Mouse (Mus musculus): ENCODE measurements around the gene Celsr3. TPM values are rescaled to one million over a fixed set of nuclear protein-coding genes. Genes with fewer than 3 reads are reported as not detected.

The Celsr3 gene
- total and polyA plus RNA-seq, 3 experiments, result 0.11 TPM; not detected in 2

DNA sequence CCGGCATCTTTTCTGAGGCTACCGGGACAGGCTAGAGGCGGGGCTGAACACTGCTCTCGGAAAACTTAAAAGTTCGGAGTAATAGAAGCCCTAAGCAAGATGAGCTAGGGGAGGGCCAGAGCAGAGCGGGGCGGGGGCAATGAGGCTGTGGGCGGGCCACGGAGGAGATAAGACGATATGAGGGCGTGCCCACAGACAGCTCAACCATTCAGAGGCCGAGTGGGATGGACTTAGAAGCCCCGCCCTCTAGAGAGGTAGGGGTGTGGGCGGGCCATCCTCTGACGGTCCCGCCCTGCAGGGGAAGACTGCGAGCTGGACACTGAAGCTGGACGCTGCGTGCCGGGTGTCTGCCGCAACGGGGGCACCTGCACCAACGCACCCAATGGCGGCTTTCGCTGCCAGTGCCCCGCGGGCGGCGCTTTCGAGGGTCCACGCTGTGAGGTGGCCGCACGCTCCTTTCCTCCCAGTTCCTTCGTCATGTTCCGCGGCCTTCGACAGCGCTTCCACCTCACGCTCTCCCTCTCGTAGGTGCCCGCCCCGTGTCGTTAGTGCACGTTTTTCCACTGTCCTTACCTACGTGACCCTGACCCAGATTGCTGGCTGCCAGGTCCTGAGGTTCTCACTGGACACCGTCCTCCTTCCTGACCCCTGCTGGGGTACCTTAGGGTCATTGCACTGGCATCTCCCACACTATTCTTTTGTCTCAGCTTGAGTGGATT, 6.4 kb downstream of the Celsr3 start:
- TF ChIP-seq GATA2 (IDR thresholded peaks at IDR 0.05; ENCODE audit: borderline replicate concordance, low read depth, low read length) (no peak), POLR2AphosphoS5 (IDR thresholded peaks at IDR 0.05; ENCODE audit: insufficient replicate concordance, low read depth, low read length) (no peak), CTCF (IDR thresholded peaks at IDR 0.05; ENCODE audit: low read depth, low read length) (no peak), GATA1 (IDR thresholded peaks at IDR 0.05; ENCODE audit: borderline replicate concordance, low read length) (no peak), TAL1 (conservative IDR thresholded peaks at IDR 0.05; ENCODE audit: low read depth, low read length) (no peak)
- Histone ChIP-seq H3K9me3 (replicated peaks) (peaks cover 7% of the 10 kb centered on the region), H3K4me1 (ENCODE audit: insufficient read depth, low read depth, low read length) (no peaks in the 10 kb centered on the region), H3K27me3 (ENCODE audit: insufficient read depth, low read length) (peaks cover 24% of the 10 kb centered on the region; the same call in 1 of the 2 replicates), H3K4me3 (ENCODE audit: low read depth, low read length) (no peak overlapping the region), H3K36me3 (replicated peaks) (no peaks in the 10 kb centered on the region)
- ATAC-seq (ENCODE audit: extremely low read depth, insufficient number of reproducible peaks, low FRiP score, poor library complexity, severe bottlenecking) (no peak), DNase-seq (ENCODE audit: low spot score) (no peak)

DNA sequence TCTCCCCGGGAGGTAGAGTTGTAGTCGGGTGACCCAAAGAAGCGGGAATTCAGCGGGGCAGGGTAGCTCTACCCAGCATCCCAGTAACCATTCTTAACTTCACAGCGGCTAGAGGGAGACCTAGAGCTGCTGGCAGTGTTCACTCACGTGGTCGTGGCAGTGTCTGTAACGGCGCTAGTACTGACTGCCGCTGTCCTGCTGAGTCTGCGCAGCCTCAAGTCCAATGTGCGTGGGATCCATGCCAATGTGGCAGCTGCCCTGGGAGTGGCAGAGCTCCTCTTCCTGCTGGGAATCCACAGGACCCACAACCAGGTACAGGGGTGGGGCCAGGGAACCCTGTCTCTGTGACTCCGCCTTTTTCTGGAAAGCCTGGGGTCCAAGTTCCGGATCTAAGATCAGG, 16.9 kb downstream of the Celsr3 start:
- ATAC-seq (ENCODE audit: extremely low read depth, insufficient number of reproducible peaks, low FRiP score, poor library complexity, severe bottlenecking), result no peak
- H3K4me3 ChIP-seq (ENCODE audit: low read depth, low read length), result no peak overlapping the region

DNA sequence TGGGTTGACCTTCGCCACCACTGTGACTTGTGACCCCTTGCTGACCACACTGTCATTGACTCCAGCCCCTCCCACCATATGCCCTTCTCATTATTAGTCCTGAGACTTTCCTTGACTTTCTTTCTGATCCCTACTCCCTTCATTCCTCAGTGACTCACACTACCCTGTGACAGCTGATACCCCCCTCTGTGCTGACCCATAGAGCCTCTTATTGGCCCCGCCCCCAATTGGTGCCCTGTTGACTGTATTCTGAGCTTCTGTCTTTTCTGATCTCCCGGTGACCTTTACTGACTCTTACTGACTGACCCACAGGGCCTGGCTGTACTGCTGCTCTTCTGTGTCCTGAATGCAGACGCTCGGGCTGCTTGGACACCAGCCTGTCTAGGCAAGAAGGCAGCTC, 19.3 kb downstream of the Celsr3 start:
- no peak for TF ChIP-seq POLR2AphosphoS5 (IDR thresholded peaks at IDR 0.05; ENCODE audit: insufficient replicate concordance, low read depth, low read length)
- no peak for TF ChIP-seq CTCF (IDR thresholded peaks at IDR 0.05; ENCODE audit: low read depth, low read length)
- no peak for TF ChIP-seq GATA2 (IDR thresholded peaks at IDR 0.05; ENCODE audit: borderline replicate concordance, low read depth, low read length)
- no peak for TF ChIP-seq TAL1 (conservative IDR thresholded peaks at IDR 0.05; ENCODE audit: low read depth, low read length)
- TF ChIP-seq GATA1 (IDR thresholded peaks at IDR 0.05; ENCODE audit: borderline replicate concordance, low read length), result no peak
- Histone ChIP-seq H3K27me3 (ENCODE audit: insufficient read depth, low read length) (peaks cover 62% of the 10 kb centered on the region), H3K9me3 (replicated peaks) (no peaks in the 10 kb centered on the region), H3K4me3 (ENCODE audit: low read depth, low read length) (no peak overlapping the region), H3K36me3 (replicated peaks) (no peaks in the 10 kb centered on the region), H3K4me1 (ENCODE audit: insufficient read depth, low read depth, low read length) (no peaks in the 10 kb centered on the region)
- DNase-seq (ENCODE audit: low spot score) (no peak), ATAC-seq (ENCODE audit: extremely low read depth, insufficient number of reproducible peaks, low FRiP score, poor library complexity, severe bottlenecking) (no peak)

More for the DNA sequence above, 16.9 kb downstream of the Celsr3 start:
- DNase-seq (ENCODE audit: low spot score), result no peak
- H3K27me3 ChIP-seq (ENCODE audit: insufficient read depth, low read length), result peaks cover 56% of the 10 kb centered on the region
- TF ChIP-seq GATA2 (IDR thresholded peaks at IDR 0.05; ENCODE audit: borderline replicate concordance, low read depth, low read length) (no peak), CTCF (IDR thresholded peaks at IDR 0.05; ENCODE audit: low read depth, low read length) (no peak), GATA1 (IDR thresholded peaks at IDR 0.05; ENCODE audit: borderline replicate concordance, low read length) (no peak), TAL1 (conservative IDR thresholded peaks at IDR 0.05; ENCODE audit: low read depth, low read length) (no peak), POLR2AphosphoS5 (IDR thresholded peaks at IDR 0.05; ENCODE audit: insufficient replicate concordance, low read depth, low read length) (no peak)
- H3K4me1 ChIP-seq (ENCODE audit: insufficient read depth, low read depth, low read length), result no peaks in the 10 kb centered on the region
- H3K36me3 ChIP-seq (replicated peaks), result no peaks in the 10 kb centered on the region
- no peaks in the 10 kb centered on the region for H3K9me3 ChIP-seq (replicated peaks)

DNA sequence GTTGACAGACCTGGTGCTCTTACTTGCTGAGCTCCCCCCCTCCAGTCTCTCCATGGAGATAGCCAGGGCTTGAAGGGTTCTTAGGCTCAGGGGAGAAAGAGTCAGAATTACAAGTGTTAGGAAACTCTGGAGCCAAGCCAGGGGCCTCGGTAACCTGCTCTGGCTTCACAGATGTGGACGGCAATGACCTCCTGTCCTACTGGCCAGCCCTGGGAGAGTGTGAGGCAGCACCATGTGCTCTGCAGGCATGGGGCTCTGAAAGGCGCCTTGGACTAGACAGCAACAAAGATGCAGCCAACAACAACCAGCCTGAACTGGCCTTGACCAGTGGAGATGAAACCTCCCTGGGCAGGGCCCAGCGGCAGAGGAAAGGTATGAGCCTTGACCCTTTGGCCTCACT, 21.3 kb downstream of the Celsr3 start:
- peaks cover 53% of the 10 kb centered on the region for H3K27me3 ChIP-seq (ENCODE audit: insufficient read depth, low read length)
- no peak for ATAC-seq (ENCODE audit: extremely low read depth, insufficient number of reproducible peaks, low FRiP score, poor library complexity, severe bottlenecking)
- TF ChIP-seq TAL1 (conservative IDR thresholded peaks at IDR 0.05; ENCODE audit: low read depth, low read length) (no peak), POLR2AphosphoS5 (IDR thresholded peaks at IDR 0.05; ENCODE audit: insufficient replicate concordance, low read depth, low read length) (no peak), CTCF (IDR thresholded peaks at IDR 0.05; ENCODE audit: low read depth, low read length) (no peak), GATA1 (IDR thresholded peaks at IDR 0.05; ENCODE audit: borderline replicate concordance, low read length) (no peak), GATA2 (IDR thresholded peaks at IDR 0.05; ENCODE audit: borderline replicate concordance, low read depth, low read length) (no peak)
- no peaks in the 10 kb centered on the region for H3K9me3 ChIP-seq (replicated peaks)
- no peak overlapping the region for H3K4me3 ChIP-seq (ENCODE audit: low read depth, low read length)
- peaks cover under 1% of the 10 kb centered on the region for H3K36me3 ChIP-seq (replicated peaks)
- no peak for DNase-seq (ENCODE audit: low spot score)
- peaks cover 5% of the 10 kb centered on the region; the same call in 1 of the 2 replicates for H3K4me1 ChIP-seq (ENCODE audit: insufficient read depth, low read depth, low read length)

DNA sequence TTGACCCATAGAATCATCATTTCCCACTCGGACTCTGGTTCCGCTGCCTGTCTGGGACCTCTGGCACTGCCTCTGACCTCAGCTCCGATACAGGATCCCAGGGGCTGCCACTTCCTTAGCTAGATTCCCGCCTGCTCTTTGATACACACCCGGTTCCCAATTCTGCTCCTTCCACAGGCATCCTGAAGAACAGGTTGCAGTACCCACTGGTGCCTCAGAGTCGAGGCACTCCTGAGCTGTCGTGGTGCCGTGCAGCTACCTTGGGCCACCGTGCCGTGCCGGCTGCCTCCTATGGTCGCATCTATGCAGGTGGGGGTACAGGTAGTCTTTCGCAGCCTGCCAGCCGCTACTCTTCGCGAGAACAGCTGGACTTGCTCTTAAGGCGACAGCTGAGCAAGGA, 22.3 kb downstream of the Celsr3 start:
- peaks cover 14% of the 10 kb centered on the region for H3K4me1 ChIP-seq (ENCODE audit: insufficient read depth, low read depth, low read length)
- peaks cover 43% of the 10 kb centered on the region for H3K27me3 ChIP-seq (ENCODE audit: insufficient read depth, low read length)
- peaks cover 3% of the 10 kb centered on the region for H3K36me3 ChIP-seq (replicated peaks)
- DNase-seq (ENCODE audit: low spot score), result no peak
- no peak for ATAC-seq (ENCODE audit: extremely low read depth, insufficient number of reproducible peaks, low FRiP score, poor library complexity, severe bottlenecking)
- TF ChIP-seq TAL1 (conservative IDR thresholded peaks at IDR 0.05; ENCODE audit: low read depth, low read length), result no peak
- TF ChIP-seq GATA2 (IDR thresholded peaks at IDR 0.05; ENCODE audit: borderline replicate concordance, low read depth, low read length), result no peak
- TF ChIP-seq POLR2AphosphoS5 (IDR thresholded peaks at IDR 0.05; ENCODE audit: insufficient replicate concordance, low read depth, low read length), result no peak
- TF ChIP-seq GATA1 (IDR thresholded peaks at IDR 0.05; ENCODE audit: borderline replicate concordance, low read length), result no peak
- TF ChIP-seq CTCF (IDR thresholded peaks at IDR 0.05; ENCODE audit: low read depth, low read length), result no peak
- no peaks in the 10 kb centered on the region for H3K9me3 ChIP-seq (replicated peaks)
- H3K4me3 ChIP-seq (ENCODE audit: low read depth, low read length), result no peak overlapping the region

GRCm38 (mm10) chr9:108852976-108853375, 26.9 kb downstream of the Celsr3 start, which contains the start of gene Slc26a6:
Slc26a6 (plus strand) TSS chr9:108853283.
- no peaks in the 10 kb centered on the region for H3K9me3 ChIP-seq (replicated peaks)
- TF ChIP-seq GATA1 (IDR thresholded peaks at IDR 0.05; ENCODE audit: borderline replicate concordance, low read length) (no peak), TAL1 (conservative IDR thresholded peaks at IDR 0.05; ENCODE audit: low read depth, low read length) (no peak), GATA2 (IDR thresholded peaks at IDR 0.05; ENCODE audit: borderline replicate concordance, low read depth, low read length) (no peak), CTCF (IDR thresholded peaks at IDR 0.05; ENCODE audit: low read depth, low read length) (no peak), POLR2AphosphoS5 (IDR thresholded peaks at IDR 0.05; ENCODE audit: insufficient replicate concordance, low read depth, low read length) (no peak)

More at GRCm38 (mm10) chr9:108852976-108853375, 26.9 kb downstream of the Celsr3 start, which contains the start of gene Slc26a6:
- Histone ChIP-seq H3K27me3 (ENCODE audit: insufficient read depth, low read length) (peaks cover 15% of the 10 kb centered on the region), H3K36me3 (replicated peaks) (peaks cover 25% of the 10 kb centered on the region), H3K4me3 (ENCODE audit: low read depth, low read length) (peak within 1 kb of the TSS; percentile 79), H3K4me1 (ENCODE audit: insufficient read depth, low read depth, low read length) (peaks cover 29% of the 10 kb centered on the region)
- DNase-seq (ENCODE audit: low spot score) (no peak), ATAC-seq (ENCODE audit: extremely low read depth, insufficient number of reproducible peaks, low FRiP score, poor library complexity, severe bottlenecking) (no peak)
